Mouse (Mus musculus): Measurements from ENCODE around the gene Tmem150a.

DNA sequence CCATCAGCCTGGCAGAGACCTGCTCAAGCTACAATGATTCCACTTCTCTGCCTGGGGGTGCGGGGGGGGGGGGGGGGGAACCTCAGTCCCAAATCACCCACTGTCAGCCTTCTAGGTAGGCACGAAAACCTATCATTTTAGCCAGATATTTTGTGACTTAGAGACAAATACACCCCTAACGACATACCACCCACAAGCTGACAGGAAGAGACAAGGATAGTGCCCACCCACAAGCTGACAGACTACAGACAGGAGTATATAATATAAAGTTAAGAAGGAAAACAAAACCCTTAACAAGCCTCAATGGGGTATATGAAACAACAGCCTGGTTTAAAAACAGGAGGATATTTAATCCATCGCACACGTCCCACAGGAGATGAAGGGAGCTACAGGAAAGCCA is 36.8 kb upstream of the Tmem150a start:
- TF ChIP-seq POLR2A (IDR thresholded peaks at IDR 0.05; ENCODE audit: control insufficient read depth, extremely low read depth, insufficient read depth, low read length, poor library complexity) (no peak), CTCF (IDR thresholded peaks at IDR 0.05; ENCODE audit: borderline replicate concordance, control insufficient read depth, extremely low read depth, insufficient read depth, low read length, poor library complexity) (no peak)

All from thymus, adult 2 months (tissue).